Mouse (Mus musculus): ENCODE results near the gene Cntd1. TPM values are rescaled to one million over a fixed set of nuclear protein-coding genes. Genes with fewer than 3 reads are reported as not detected.
"Not testable (repeated sequence)": the region's sequence is repeated elsewhere in the genome, so short reads cannot be mapped to it uniquely, and the experiment has no call there.

Gene Cntd1
- total RNA-seq, 2 experiments from 2014 or later, result 0.14 to 0.18 TPM

- DNase-seq, result no peak
These were observed 5.0 kb downstream of the Cntd1 start for GRCm38 (mm10) chr11:101283805-101284204.

GRCm38 (mm10) chr11:101287306-101287705 lies 8.5 kb downstream of the Cntd1 start:
- no peak for DNase-seq

- DNase-seq, result no peak
These were observed 12.4 kb downstream of the Cntd1 start for GRCm38 (mm10) chr11:101291231-101291630.

- no peak for DNase-seq
These were observed 16.4 kb downstream of the Cntd1 start for GRCm38 (mm10) chr11:101295191-101295590.

GRCm38 (mm10) chr11:101300881-101301280 lies 22.1 kb downstream of the Cntd1 start:
- no peak for DNase-seq

GRCm38 (mm10) chr11:101301299-101302003 lies 22.6 kb downstream of the Cntd1 start:
- no peak for DNase-seq

- DNase-seq, result peak; percentile 99
These were observed 23.4 kb downstream of the Cntd1 start, which contains the start of gene Becn1 for GRCm38 (mm10) chr11:101302004-101302798. TSS of gene Becn1 (minus strand) at chr11:101302286.

GRCm38 (mm10) chr11:101307744-101308143 lies 28.9 kb downstream of the Cntd1 start:
- DNase-seq, result no peak

- no peak for DNase-seq
These were observed 32.3 kb downstream of the Cntd1 start for GRCm38 (mm10) chr11:101311083-101311482.

GRCm38 (mm10) chr11:101312150-101312549 lies 33.3 kb downstream of the Cntd1 start:
- no peak for DNase-seq

GRCm38 (mm10) chr11:101314567-101314966 lies 35.8 kb downstream of the Cntd1 start:
- DNase-seq, result no peak

- DNase-seq, result no peak
These were observed 36.4 kb downstream of the Cntd1 start for GRCm38 (mm10) chr11:101315082-101315650.

- DNase-seq, result peak; percentile 91
These were observed 37.1 kb downstream of the Cntd1 start, which contains the start of gene Psme3 for GRCm38 (mm10) chr11:101315665-101316500. TSS of gene Psme3 (plus strand) at chr11:101316213.

- no peak for DNase-seq
These were observed 37.7 kb downstream of the Cntd1 start for GRCm38 (mm10) chr11:101316501-101316917.

GRCm38 (mm10) chr11:101323609-101324008 lies 44.8 kb downstream of the Cntd1 start:
- peak; percentile 71 for DNase-seq

- DNase-seq, result no peak
These were observed 46.0 kb downstream of the Cntd1 start, which contains the start of gene Aoc2 for GRCm38 (mm10) chr11:101324763-101325162. TSS of gene Aoc2 (plus strand) at chr11:101325063.

GRCm38 (mm10) chr11:101325201-101325600 lies 46.4 kb downstream of the Cntd1 start:
- not testable (repeated sequence) for DNase-seq

- DNase-seq, result no peak
These were observed 47.3 kb downstream of the Cntd1 start for GRCm38 (mm10) chr11:101326147-101326546.

GRCm38 (mm10) chr11:101327311-101327710 lies 48.5 kb downstream of the Cntd1 start:
- DNase-seq, result no peak

GRCm38 (mm10) chr11:101328941-101329635 lies 50.3 kb downstream of the Cntd1 start:
- DNase-seq, result peak; percentile 70

- no peak for DNase-seq
These were observed 51.6 kb downstream of the Cntd1 start, which contains the start of gene Aoc3 for GRCm38 (mm10) chr11:101330371-101330924. TSS of gene Aoc3 (plus strand) at chr11:101330605.

All from gastrocnemius, postnatal 10 days (tissue).